Mouse (Mus musculus) intestine, embryonic 15.5 days (tissue): Measurements from ENCODE around the gene Trim43a. TPM values are rescaled to one million over a fixed set of nuclear protein-coding genes. Genes with fewer than 3 reads are reported as not detected.
"Not testable (repeated sequence)": the region's sequence is repeated elsewhere in the genome, so short reads cannot be mapped to it uniquely, and the experiment has no call there.

Experiments used
- ATAC-seq: fragments of 200-750 bp; cut with Nextera tagmentation; 2 replicates; pipeline ENCODE4 v1.8.0; 2017; ENCODE audit warnings: moderate TSS enrichment, moderate library complexity
- H3K27ac ChIP-seq: fragments of 300-500 bp; sonication (generic); 2 replicates; pipeline ENCODE4 v1.5.1; 2015; ENCODE audit warnings: mild to moderate bottlenecking, inconsistent platforms
- H3K27me3 ChIP-seq: fragments of 300-500 bp; sonication (generic); replicated peaks from 2 replicates; pipeline ENCODE4 v1.6.1; 2015; ENCODE audit warnings: inconsistent platforms
- H3K36me3 ChIP-seq: fragments of 300-500 bp; sonication (generic); 2 replicates; pipeline ENCODE4 v1.6.1; 2015; ENCODE audit warnings: inconsistent platforms
- H3K4me1 ChIP-seq: fragments of 300-500 bp; sonication (generic); replicated peaks from 2 replicates; pipeline ENCODE4 v1.6.1; 2015; ENCODE audit warnings: inconsistent platforms
- H3K4me2 ChIP-seq: fragments of 300-500 bp; sonication (generic); replicated peaks from 2 replicates; pipeline ENCODE4 v1.6.1; 2015; ENCODE audit warnings: mild to moderate bottlenecking, inconsistent platforms
- H3K4me3 ChIP-seq: fragments of 300-500 bp; sonication (generic); replicated peaks from 2 replicates; pipeline ENCODE4 v1.5.1; 2015; ENCODE audit warnings: inconsistent platforms
- H3K9ac ChIP-seq: fragments of 300-500 bp; sonication (generic); 2 replicates; pipeline ENCODE4 v1.6.1; 2015; ENCODE audit warnings: inconsistent platforms
- H3K9me3 ChIP-seq: fragments of 300-500 bp; sonication (generic); 2 replicates; pipeline ENCODE4 v1.6.1; 2016; ENCODE audit warnings: inconsistent platforms
- WGBS: fragments of 180-500 bp; shearing (Covaris S2); methylation state at CpG from one replicate; pipeline ENCODE4 v1.1.7; 2015; 5-methylcytosine and 5-hydroxymethylcytosine counted together
- polyA plus RNA-seq: library from polyadenylated mRNA; unstranded; fragments of >200 nt; fragmentation: Nextera tagmentation; extraction: Ambion mirVana; gene quantifications from 2 replicates; pipeline ENCODE4 v1.2.1, GENCODE M21; 2015

Trim43a gene
- polyA plus RNA-seq = not detected in 2 replicates

- H3K36me3 ChIP-seq, H3K4me1 ChIP-seq, H3K27me3 ChIP-seq, H3K27ac ChIP-seq, H3K9me3 ChIP-seq, H3K4me3 ChIP-seq, H3K4me2 ChIP-seq, H3K9ac ChIP-seq, ATAC-seq: not testable (repeated sequence)
- WGBS = 75% methylated on average over 2 of the region's 2 CpGs
Measured at GRCm38 (mm10) chr9:88580591-88580990, at the start of gene Trim43a. Gene Trim43a (plus strand): TSS chr9:88580891.

GRCm38 (mm10) chr9:88534093-88534492, 46.6 kb upstream of the Trim43a start:
- no peak overlapping the region for H3K4me2 ChIP-seq
- H3K9me3 ChIP-seq = no peaks in the 10 kb centered on the region
- no peaks in the 10 kb centered on the region for H3K36me3 ChIP-seq
- no peak for ATAC-seq
- no peaks in the 10 kb centered on the region for H3K4me1 ChIP-seq
- no peak overlapping the region for H3K4me3 ChIP-seq
- no peak overlapping the region for H3K9ac ChIP-seq
- no peak overlapping the region for H3K27ac ChIP-seq
- 90% methylated on average over 5 of the region's 5 CpGs for WGBS
- H3K27me3 ChIP-seq = no peaks in the 10 kb centered on the region

GRCm38 (mm10) chr9:88539546-88540224, 41.0 kb upstream of the Trim43a start:
- Histone ChIP-seq H3K4me1 (no peaks in the 10 kb centered on the region), H3K27me3 (no peaks in the 10 kb centered on the region), H3K36me3 (no peaks in the 10 kb centered on the region), H3K4me3 (no peak overlapping the region), H3K4me2 (no peak overlapping the region), H3K9ac (no peak overlapping the region), H3K9me3 (no peaks in the 10 kb centered on the region), H3K27ac (no peak overlapping the region)
- 64% methylated on average over 5 of the region's 5 CpGs for WGBS
- ATAC-seq = no peak

DNA sequence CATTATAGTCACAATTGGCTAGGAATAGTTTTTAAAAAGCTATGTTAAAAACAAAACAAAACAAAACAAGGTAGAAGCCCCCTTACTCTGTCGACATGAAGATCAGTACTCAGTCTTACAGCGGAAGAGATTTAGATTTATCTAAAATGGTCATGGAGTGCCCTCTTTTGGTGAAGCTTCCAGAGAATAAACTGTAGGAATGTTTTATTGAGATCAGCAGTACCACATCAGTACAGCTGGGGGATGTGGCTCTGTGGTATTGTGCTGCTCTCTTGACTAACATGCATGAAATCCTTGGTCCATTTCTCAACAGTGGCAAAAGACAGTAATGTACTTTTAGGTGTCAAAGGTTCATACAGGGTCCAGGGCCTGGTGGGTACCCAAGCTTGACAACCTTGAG, 37.9 kb upstream of the Trim43a start:
- Histone ChIP-seq H3K27me3 (no peaks in the 10 kb centered on the region), H3K4me2 (no peak overlapping the region), H3K9me3 (no peaks in the 10 kb centered on the region), H3K27ac (no peak overlapping the region), H3K4me3 (no peak overlapping the region), H3K9ac (no peak overlapping the region), H3K4me1 (no peaks in the 10 kb centered on the region), H3K36me3 (no peaks in the 10 kb centered on the region)
- WGBS = 23% methylated on average over 2 of the region's 2 CpGs
- ATAC-seq = peak; percentile 32; the same call in 1 of the 2 replicates

GRCm38 (mm10) chr9:88545534-88545933, 35.2 kb upstream of the Trim43a start:
- H3K4me2 ChIP-seq = no peak overlapping the region
- H3K36me3 ChIP-seq = no peaks in the 10 kb centered on the region
- WGBS = 45% methylated on average over 3 of the region's 3 CpGs
- H3K9me3 ChIP-seq = no peaks in the 10 kb centered on the region
- no peaks in the 10 kb centered on the region for H3K27me3 ChIP-seq
- H3K9ac ChIP-seq = no peak overlapping the region
- H3K4me1 ChIP-seq = peaks cover 5% of the 10 kb centered on the region; the same call in 1 of the 2 replicates
- ATAC-seq = no peak
- no peak overlapping the region for H3K27ac ChIP-seq
- no peak overlapping the region for H3K4me3 ChIP-seq

GRCm38 (mm10) chr9:88546166-88546565, 34.5 kb upstream of the Trim43a start:
- Histone ChIP-seq H3K36me3 (no peaks in the 10 kb centered on the region), H3K4me3 (no peak overlapping the region), H3K9ac (no peak overlapping the region), H3K27ac (no peak overlapping the region), H3K4me1 (peaks cover 5% of the 10 kb centered on the region; the same call in 1 of the 2 replicates), H3K9me3 (no peaks in the 10 kb centered on the region), H3K27me3 (no peaks in the 10 kb centered on the region), H3K4me2 (no peak overlapping the region)
- WGBS = 3% methylated on average over 2 of the region's 2 CpGs
- ATAC-seq = no peak

DNA sequence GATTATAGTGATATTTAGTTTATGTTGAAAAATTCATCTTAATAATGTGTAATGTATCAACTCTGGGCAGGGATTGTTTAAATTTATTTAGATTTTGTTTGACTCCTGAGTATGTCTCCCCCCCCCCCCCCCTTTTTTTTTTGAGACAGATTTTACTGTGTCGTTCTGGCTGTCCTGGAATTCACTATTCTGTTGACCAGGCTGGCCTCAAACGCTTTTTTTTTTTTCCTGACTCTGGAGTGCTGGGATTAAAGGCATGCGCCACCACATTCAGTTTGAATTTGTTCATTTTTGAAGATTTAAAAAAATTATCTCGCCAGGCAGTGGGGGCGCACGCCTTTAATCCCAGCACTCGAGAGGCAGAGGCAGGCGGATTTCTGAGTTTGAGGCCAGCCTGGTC, 34.0 kb upstream of the Trim43a start:
- no peak for ATAC-seq
- peaks cover 5% of the 10 kb centered on the region; the same call in 1 of the 2 replicates for H3K4me1 ChIP-seq
- no peaks in the 10 kb centered on the region for H3K9me3 ChIP-seq
- H3K4me3 ChIP-seq = no peak overlapping the region
- no peak overlapping the region for H3K9ac ChIP-seq
- 62% methylated on average over 8 of the region's 8 CpGs for WGBS
- no peak overlapping the region for H3K27ac ChIP-seq
- no peaks in the 10 kb centered on the region for H3K36me3 ChIP-seq
- no peak overlapping the region for H3K4me2 ChIP-seq
- no peaks in the 10 kb centered on the region for H3K27me3 ChIP-seq

GRCm38 (mm10) chr9:88547270-88547669, 33.4 kb upstream of the Trim43a start:
- Histone ChIP-seq H3K36me3 (no peaks in the 10 kb centered on the region), H3K9me3 (no peaks in the 10 kb centered on the region), H3K9ac (no peak overlapping the region), H3K4me3 (peak overlapping the region; percentile 88), H3K27ac (0 out of 2 replicates have a peak overlapping the region, but pooled peaks have one; percentile 7), H3K4me2 (peak overlapping the region; percentile 59), H3K27me3 (no peaks in the 10 kb centered on the region), H3K4me1 (peaks cover 5% of the 10 kb centered on the region; the same call in 1 of the 2 replicates)
- WGBS = 24% methylated on average over 7 of the region's 7 CpGs
- peak; percentile 55 for ATAC-seq

DNA sequence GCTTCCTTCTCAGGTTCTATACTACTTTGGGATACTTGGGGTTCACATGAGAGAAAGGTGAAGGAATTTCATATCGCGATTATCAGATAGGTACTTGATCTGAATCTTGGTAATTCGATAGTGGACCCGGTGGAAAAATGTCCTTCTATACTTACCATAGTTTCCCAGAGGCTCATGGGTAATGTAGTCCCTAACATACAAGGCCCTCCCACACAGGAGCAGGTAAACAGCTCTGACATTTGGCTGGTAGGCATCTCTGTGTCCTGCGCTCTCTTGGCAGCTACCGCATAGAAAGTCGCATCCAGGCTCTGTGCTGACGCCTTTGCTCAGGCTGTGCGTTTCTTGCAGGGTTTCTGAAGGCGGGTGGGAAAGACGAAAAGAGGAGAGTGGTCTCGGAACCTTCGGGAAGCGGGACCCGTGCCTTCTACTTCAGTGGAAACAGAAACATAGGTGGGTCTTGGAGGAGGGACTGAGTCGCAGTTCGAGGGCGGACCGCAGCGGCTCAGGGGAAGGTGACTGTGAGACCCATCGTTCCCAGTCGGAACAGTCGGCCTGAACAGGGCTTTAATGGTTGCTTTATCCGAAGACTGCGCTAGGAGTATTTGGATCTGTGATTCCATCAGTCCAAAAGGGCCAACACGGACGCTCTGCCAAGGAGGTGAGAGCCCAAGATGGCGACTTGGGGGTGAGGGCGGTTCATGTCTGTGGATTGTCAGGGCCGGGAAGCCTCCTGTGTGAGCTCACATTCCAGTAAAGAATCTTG, 32.7 kb upstream of the Trim43a start, which contains the start of gene Zfp949:
TSS of gene Zfp949 (plus strand) at position 170 of the 763 bp plus-strand sequence.
- Histone ChIP-seq H3K4me1 (peaks cover 5% of the 10 kb centered on the region; the same call in 1 of the 2 replicates), H3K4me2 (peak within 1 kb of the TSS; percentile 59), H3K4me3 (peak within 1 kb of the TSS; percentile 88), H3K9ac (peak within 1 kb of the TSS; percentile 60), H3K9me3 (no peaks in the 10 kb centered on the region), H3K36me3 (no peaks in the 10 kb centered on the region), H3K27ac (peak within 1 kb of the TSS; percentile 72), H3K27me3 (no peaks in the 10 kb centered on the region)
- WGBS = under 1% methylated on average over 30 of the region's 30 CpGs
- ATAC-seq = peak; percentile 96

DNA sequence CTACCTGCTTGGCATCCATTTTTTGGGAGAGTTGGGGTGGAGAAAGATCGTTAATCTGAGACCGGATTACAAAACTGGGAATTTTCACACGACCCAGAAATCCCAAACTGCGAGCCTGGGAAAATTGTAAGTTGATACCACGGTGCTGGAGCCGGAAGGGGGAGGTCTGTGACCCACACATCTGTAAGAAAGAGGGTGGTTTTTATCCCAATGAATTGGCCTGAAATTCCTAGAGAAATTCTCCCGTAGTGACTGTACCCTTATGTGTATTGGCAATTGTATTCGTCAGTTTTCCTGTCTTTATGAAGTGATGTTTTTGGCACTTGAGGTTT, 32.1 kb upstream of the Trim43a start:
- H3K9me3 ChIP-seq = no peaks in the 10 kb centered on the region
- no peaks in the 10 kb centered on the region for H3K36me3 ChIP-seq
- H3K9ac ChIP-seq = peak overlapping the region; percentile 60
- 1% methylated on average over 8 of the region's 8 CpGs for WGBS
- H3K27me3 ChIP-seq = no peaks in the 10 kb centered on the region
- H3K4me3 ChIP-seq = peak overlapping the region; percentile 88
- peak; percentile 14; the same call in 1 of the 2 replicates for ATAC-seq
- peak overlapping the region; percentile 59 for H3K4me2 ChIP-seq
- H3K4me1 ChIP-seq = peaks cover 5% of the 10 kb centered on the region; the same call in 1 of the 2 replicates
- H3K27ac ChIP-seq = peak overlapping the region; percentile 72

DNA sequence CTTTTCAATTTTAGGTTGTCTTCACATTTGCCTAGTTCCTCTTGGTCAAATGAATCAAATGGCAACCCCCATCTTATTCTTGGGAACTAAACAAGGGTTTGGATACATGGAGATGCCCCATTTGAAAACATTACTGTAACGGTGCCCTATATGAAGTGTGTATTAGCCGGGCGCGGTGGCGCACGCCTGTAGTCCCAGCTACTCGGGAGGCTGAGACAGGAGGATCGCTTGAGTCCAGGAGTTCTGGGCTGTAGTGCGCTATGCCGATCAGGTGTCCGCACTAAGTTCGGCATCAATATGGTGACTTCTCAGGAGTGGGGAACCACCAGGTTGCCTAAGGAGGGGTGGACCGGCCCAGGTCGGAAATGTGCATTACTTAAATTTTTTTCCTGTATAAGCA, 27.6 kb upstream of the Trim43a start:
- no peak overlapping the region for H3K9ac ChIP-seq
- no peak for ATAC-seq
- WGBS = 98% methylated on average over 14 of the region's 14 CpGs

DNA sequence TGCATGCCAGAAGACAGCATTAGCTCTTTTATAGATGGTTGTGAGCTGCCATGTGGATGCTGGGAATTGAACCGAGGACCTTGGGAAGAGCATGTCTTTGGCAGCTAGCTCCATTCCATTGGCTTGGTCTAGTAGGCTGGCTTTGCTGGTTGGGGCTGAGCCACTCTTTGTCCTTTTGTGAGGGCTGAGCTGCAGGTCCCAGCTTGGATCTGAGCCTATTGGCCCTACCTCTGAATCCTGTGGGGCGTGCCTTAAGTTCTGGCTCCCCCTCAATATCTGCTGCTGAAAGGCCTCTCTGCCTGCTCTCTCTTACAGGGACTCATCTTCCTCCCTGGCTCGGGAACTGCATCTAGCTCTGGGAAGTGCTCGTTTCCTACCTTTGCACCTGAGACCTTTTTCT, 22.5 kb upstream of the Trim43a start:
- Histone ChIP-seq H3K9ac (no peak overlapping the region), H3K4me3 (no peak overlapping the region), H3K36me3 (no peaks in the 10 kb centered on the region), H3K4me1 (no peaks in the 10 kb centered on the region), H3K9me3 (no peaks in the 10 kb centered on the region), H3K27ac (no peak overlapping the region), H3K27me3 (no peaks in the 10 kb centered on the region), H3K4me2 (no peak overlapping the region)
- no peak for ATAC-seq
- WGBS = 91% methylated on average over 4 of the region's 4 CpGs

More for the DNA sequence above, 27.6 kb upstream of the Trim43a start:
- no peaks in the 10 kb centered on the region for H3K27me3 ChIP-seq
- H3K27ac ChIP-seq = no peak overlapping the region
- no peak overlapping the region for H3K4me2 ChIP-seq
- H3K4me3 ChIP-seq = no peak overlapping the region
- no peaks in the 10 kb centered on the region for H3K9me3 ChIP-seq
- H3K36me3 ChIP-seq = no peaks in the 10 kb centered on the region
- H3K4me1 ChIP-seq = peaks cover 5% of the 10 kb centered on the region; the same call in 1 of the 2 replicates
